Mouse (Mus musculus): ENCODE results near the gene Sept14.

DNA sequence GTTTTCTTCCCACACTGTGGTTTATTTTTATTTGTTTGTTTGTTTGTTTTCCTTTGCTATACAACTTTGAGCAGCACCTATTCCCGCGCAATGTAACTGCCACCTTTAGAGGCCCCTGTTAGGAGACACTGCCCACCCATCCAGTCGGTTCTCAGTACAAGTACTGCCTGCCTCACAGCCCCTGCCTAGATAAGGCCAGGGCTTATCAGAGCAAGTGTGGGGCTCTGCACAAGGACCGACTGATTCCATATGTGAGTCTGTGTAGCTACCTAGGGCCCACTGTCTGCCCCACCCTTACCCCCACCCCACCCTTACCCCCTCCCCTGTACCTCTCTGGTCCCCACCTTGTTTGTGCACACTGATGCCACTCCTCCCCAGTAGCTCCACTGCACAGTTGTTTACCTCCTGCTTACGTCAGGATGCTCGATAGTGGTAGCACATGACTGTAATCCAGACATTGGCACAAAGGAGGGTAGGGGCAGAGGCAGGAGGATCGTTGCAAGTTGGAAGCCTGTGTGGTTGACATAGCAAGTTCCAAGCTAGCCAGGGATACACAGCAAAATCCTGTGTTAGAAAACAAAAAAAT is 34.7 kb upstream of the Sept14 start:
- TF ChIP-seq POLR2A (IDR thresholded peaks at IDR 0.05; ENCODE audit: borderline replicate concordance, control insufficient read depth, low read depth, low read length) = no peak
- no peak for TF ChIP-seq CTCF (IDR thresholded peaks at IDR 0.05; ENCODE audit: control insufficient read depth, insufficient read depth, low read length)
